Mouse (Mus musculus) monocyte, adult 2 months (primary cell): ENCODE results near the gene Klhl33.

Experiments
- DNase-seq, 2 experiments: peaks; one replicate each; pipeline ENCODE4 v3.0.0; 2022; ENCODE audit warnings: low spot score in 2 of 2, low read depth in 1 of 2

Gene Klhl33

DNA sequence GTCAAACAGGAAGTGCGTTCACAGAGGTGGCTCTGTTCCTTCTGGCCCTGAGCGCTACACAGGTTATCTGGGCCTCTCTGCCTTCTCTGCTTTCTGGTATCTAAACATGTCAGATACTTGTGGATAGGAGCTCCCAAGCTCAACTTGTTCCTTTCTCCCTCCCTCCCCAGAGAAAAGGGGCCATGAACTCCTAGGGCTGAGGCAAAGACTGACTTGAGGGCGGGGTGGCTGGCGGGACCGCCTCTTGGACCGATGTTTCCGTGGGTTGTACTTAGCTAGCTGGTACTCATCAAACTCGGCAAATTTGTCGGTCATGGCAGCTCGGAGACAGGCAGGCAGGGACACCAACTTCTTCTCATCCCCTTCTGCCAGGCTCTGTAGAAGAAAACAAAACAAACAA is 34.7 kb downstream of the Klhl33 start:
- no peak for DNase-seq

DNA sequence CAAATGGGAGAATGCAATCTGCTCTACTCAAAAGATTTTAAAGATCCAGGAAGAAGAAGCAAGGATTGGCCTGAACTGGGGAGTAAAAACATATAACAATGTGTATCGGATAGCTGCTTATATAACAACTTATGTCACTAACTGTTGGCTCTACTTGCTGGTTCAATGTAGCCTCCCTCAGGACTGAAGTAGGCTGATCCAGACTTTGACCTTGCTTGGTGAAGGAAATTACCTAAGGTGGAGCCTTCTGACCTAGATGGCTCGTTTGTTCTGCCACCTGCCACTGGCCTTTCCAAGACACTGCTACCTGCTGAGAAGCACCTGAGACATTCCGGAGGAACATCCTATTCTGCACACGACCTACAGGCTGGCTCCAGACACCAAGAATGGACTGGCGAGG is 41.5 kb downstream of the Klhl33 start:
- no peak for DNase-seq
